Comparison of ENCODE assay signal across 15 mouse cellular contexts in the genomic region with DNA sequence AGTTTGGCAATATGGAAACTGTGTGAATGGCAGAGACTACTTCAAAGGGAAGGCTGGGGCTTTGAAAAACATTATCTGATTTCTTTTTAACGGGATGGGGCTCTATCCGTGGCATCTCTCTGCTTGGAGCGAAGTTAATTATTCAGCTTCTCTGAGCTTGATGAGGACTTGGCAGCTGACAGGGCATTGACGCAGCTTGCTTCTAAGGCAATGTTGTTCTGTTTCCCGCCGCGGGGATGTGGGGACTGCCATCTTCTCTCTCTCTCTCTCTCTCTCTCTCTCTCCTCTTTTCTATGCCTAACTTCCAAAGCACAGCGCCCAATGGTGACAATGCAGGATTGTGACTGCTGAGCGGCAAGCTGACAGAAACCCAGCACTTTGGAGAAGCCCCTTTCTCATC.
A peak's percentile ranks its signal among the peaks of the same experiment; 100 is the strongest.
DNase-seq lines count a peak whose midpoint lies in the region; ATAC-seq and TF ChIP-seq lines count a peak whose summit lies in the region.
"Had no signal": no experiment of that assay in that cellular context is flagged by ENCODE, and none has a peak within 500 bp of the region (broad histone marks: within the 10 kb centered on the region; RNA-seq: fewer than 3 reads in every experiment).

No protein-coding gene starts in this region.

- H3K4me1 ChIP-seq in forebrain, embryonic 15.5 days = peaks cover 25% of the 10 kb centered on the region
- H3K4me1 ChIP-seq in midbrain, embryonic 15.5 days = peaks cover 11% of the 10 kb centered on the region

- peak; percentile 66; the same call in 1 of the 2 replicates for ATAC-seq in forebrain, embryonic 15.5 days (replicated peaks)
- peak; percentile 58; the same call in 1 of the 2 replicates for ATAC-seq in midbrain, embryonic 15.5 days (replicated peaks)

- intact Hi-C loops in gastrocnemius, postnatal 14 days (cut with DNase I; ENCODE audit: low total_unique reads) = no loop called here

- H3K9me3 ChIP-seq in forebrain, embryonic 15.5 days = no peaks in the 10 kb centered on the region
- no peaks in the 10 kb centered on the region for H3K9me3 ChIP-seq in midbrain, embryonic 15.5 days
- H3K9me3 ChIP-seq: limb, embryonic 12.5 days had no signal

- no peak for TF ChIP-seq POLR2A in brain, embryonic 14.5 days (IDR thresholded peaks at IDR 0.05; ENCODE audit: borderline replicate concordance, extremely low read depth, insufficient read depth, insufficient read length, poor library complexity, severe bottlenecking)

- WGBS in forebrain, embryonic 15.5 days = 22% methylated on average over 9 of the region's 9 CpGs
- 32% methylated on average over 9 of the region's 9 CpGs for WGBS in midbrain, embryonic 15.5 days

- peak overlapping the region; percentile 83 for H3K27ac ChIP-seq in forebrain, embryonic 15.5 days (replicated peaks)
- peak overlapping the region; percentile 55 for H3K27ac ChIP-seq in midbrain, embryonic 15.5 days
- H3K27ac ChIP-seq: limb, embryonic 12.5 days had no signal

- H3K27me3 ChIP-seq in forebrain, embryonic 15.5 days = no peaks in the 10 kb centered on the region
- H3K27me3 ChIP-seq in midbrain, embryonic 15.5 days (replicated peaks) = no peaks in the 10 kb centered on the region
- H3K27me3 ChIP-seq: CH12.LX; limb, embryonic 12.5 days had no signal

- H3K36me3 ChIP-seq in forebrain, embryonic 15.5 days = no peaks in the 10 kb centered on the region
- no peaks in the 10 kb centered on the region for H3K36me3 ChIP-seq in midbrain, embryonic 15.5 days (replicated peaks)
- H3K36me3 ChIP-seq: limb, embryonic 12.5 days had no signal

- no peak overlapping the region for H3K4me2 ChIP-seq in forebrain, embryonic 15.5 days (replicated peaks)
- no peak overlapping the region for H3K4me2 ChIP-seq in midbrain, embryonic 15.5 days
- H3K4me2 ChIP-seq: heart, embryonic 11.5 days; limb, embryonic 12.5 days; lung, embryonic 14.5 days had no signal

- TF ChIP-seq CTCF in brain, embryonic 14.5 days (IDR thresholded peaks at IDR 0.05; ENCODE audit: borderline replicate concordance, extremely low read depth, insufficient read depth, insufficient read length) = no peak

- no peak overlapping the region for H3K9ac ChIP-seq in forebrain, embryonic 15.5 days (replicated peaks)
- no peak overlapping the region for H3K9ac ChIP-seq in midbrain, embryonic 15.5 days
- H3K9ac ChIP-seq: limb, embryonic 12.5 days; lung, embryonic 14.5 days had no signal

- peak; percentile 47 to 60 for DNase-seq in kidney, postnatal 36 days
- DNase-seq in kidney, adult 11 months = no peak
- DNase-seq in brain, embryonic 14.5 days (ENCODE audit: low read depth) = peak; percentile 92
- no peak for DNase-seq in gastrocnemius, postnatal 14 days
- no peak for DNase-seq in embryo, embryonic 9.5 days (ENCODE audit: extremely low spot score)
- DNase-seq: adrenal gland, adult 2 months; heart, postnatal 4 days; lung, embryonic 14.5 days; spleen, adult 18-20 months; thymus, postnatal 4 days had no signal

- no peak overlapping the region for H3K4me3 ChIP-seq in forebrain, embryonic 15.5 days
- no peak overlapping the region for H3K4me3 ChIP-seq in midbrain, embryonic 15.5 days
- H3K4me3 ChIP-seq: limb, embryonic 12.5 days had no signal

Comparison
In these comparisons a context has a peak if more than half of its experiments do, and no peak if none do; other contexts are left out.
1. DNase-seq: peak in kidney, postnatal 36 days (2 of 2) and brain, embryonic 14.5 days (single experiment); none in kidney, adult 11 months (single experiment), gastrocnemius, postnatal 14 days (single experiment) and embryo, embryonic 9.5 days (single experiment).